Mouse (Mus musculus): ENCODE data around the gene Gm20532.

GRCm38 (mm10) chr2:26586294-26587043 lies at the start of gene Gm20532:
- TF ChIP-seq CTCF (IDR thresholded peaks at IDR 0.05; ENCODE audit: low read depth) (peak; percentile 53), EP300 (IDR thresholded peaks at IDR 0.05; ENCODE audit: low read depth) (no peak)
